Mouse (Mus musculus) neural tube, embryonic 14.5 days (tissue): ENCODE measurements around the gene Ddx49. TPM values are rescaled to one million over a fixed set of nuclear protein-coding genes. Genes with fewer than 3 reads are reported as not detected.

Experiments
- ATAC-seq: fragments of 200-750 bp; cut with Nextera tagmentation; 2 replicates; pipeline ENCODE4 v1.8.0; 2017; ENCODE audit warnings: low read depth, mild to moderate bottlenecking, moderate TSS enrichment, moderate library complexity
- H3K27ac ChIP-seq: fragments of 300-500 bp; sonication (generic); 2 replicates; pipeline ENCODE4 v1.5.1; 2014; ENCODE audit warnings: low read depth, mild to moderate bottlenecking, control low read depth, low read length, moderate library complexity, mixed read lengths
- H3K27me3 ChIP-seq: fragments of 300-500 bp; sonication (generic); 2 replicates; pipeline ENCODE4 v1.6.1; 2014; ENCODE audit warnings: low read length; ENCODE audit not compliant: control insufficient read depth, insufficient read depth
- H3K36me3 ChIP-seq: fragments of 300-500 bp; sonication (generic); 2 replicates; pipeline ENCODE4 v1.6.1; 2014; ENCODE audit warnings: low read length, mixed read lengths; ENCODE audit not compliant: control insufficient read depth, insufficient read depth
- H3K4me1 ChIP-seq: fragments of 300-500 bp; sonication (generic); 2 replicates; pipeline ENCODE4 v1.6.1; 2014; ENCODE audit warnings: low read length; ENCODE audit not compliant: control insufficient read depth, insufficient read depth
- H3K4me2 ChIP-seq: fragments of 300-500 bp; sonication (generic); 2 replicates; pipeline ENCODE4 v1.6.1; 2014; ENCODE audit warnings: mild to moderate bottlenecking, low read depth, low read length, control low read depth
- H3K4me3 ChIP-seq: fragments of 300-500 bp; sonication (generic); 2 replicates; pipeline ENCODE4 v1.5.1; 2014; ENCODE audit warnings: low read depth, low read length, control low read depth, mixed read lengths
- H3K9ac ChIP-seq: fragments of 300-500 bp; sonication (generic); replicated peaks from 2 replicates; pipeline ENCODE4 v1.6.1; 2014; ENCODE audit warnings: low read depth, mild to moderate bottlenecking, control low read depth, low read length, mixed read lengths
- H3K9me3 ChIP-seq: fragments of 300-500 bp; sonication (generic); 2 replicates; pipeline ENCODE4 v1.6.1; 2016; ENCODE audit warnings: low read length; ENCODE audit not compliant: control insufficient read depth
- WGBS: fragments of 180-500 bp; shearing (Covaris S2); extraction: QIAGEN DNeasy Blood & Tissue Kit; methylation state at CpG from one replicate; pipeline ENCODE4 v1.1.7; 2014; 5-methylcytosine and 5-hydroxymethylcytosine counted together
- polyA plus RNA-seq: library from polyadenylated mRNA; unstranded; fragments of >200 nt; fragmentation: Nextera tagmentation; extraction: Ambion mirVana; gene quantifications from 2 replicates; pipeline ENCODE4 v1.2.1, GENCODE M21; 2014

The Ddx49 gene
- polyA plus RNA-seq, 1 experiment from 2014 or later: 45.9 TPM

GRCm38 (mm10) chr8:70259043-70259442 lies 43.2 kb downstream of the Ddx49 start:
- Histone ChIP-seq H3K4me2 (no peak overlapping the region), H3K4me3 (no peak overlapping the region), H3K9ac (no peak overlapping the region), H3K27me3 (no peaks in the 10 kb centered on the region), H3K4me1 (no peaks in the 10 kb centered on the region), H3K9me3 (no peaks in the 10 kb centered on the region), H3K27ac (no peak overlapping the region), H3K36me3 (peaks cover 74% of the 10 kb centered on the region)
- no peak for ATAC-seq
- WGBS: 85% methylated on average over 2 of the region's 2 CpGs

GRCm38 (mm10) chr8:70258600-70258999 lies 43.7 kb downstream of the Ddx49 start:
- peaks cover 76% of the 10 kb centered on the region for H3K36me3 ChIP-seq
- no peak overlapping the region for H3K27ac ChIP-seq
- H3K27me3 ChIP-seq: no peaks in the 10 kb centered on the region
- H3K4me2 ChIP-seq: no peak overlapping the region
- no peaks in the 10 kb centered on the region for H3K4me1 ChIP-seq
- no peak overlapping the region for H3K9ac ChIP-seq
- no peak overlapping the region for H3K4me3 ChIP-seq
- ATAC-seq: no peak
- H3K9me3 ChIP-seq: no peaks in the 10 kb centered on the region
- 92% methylated on average over 5 of the region's 5 CpGs for WGBS

GRCm38 (mm10) chr8:70257456-70257855 lies 44.8 kb downstream of the Ddx49 start:
- WGBS: 90% methylated on average over 3 of the region's 3 CpGs
- H3K27ac ChIP-seq: no peak overlapping the region
- H3K4me3 ChIP-seq: no peak overlapping the region
- no peak overlapping the region for H3K9ac ChIP-seq
- peaks cover 76% of the 10 kb centered on the region for H3K36me3 ChIP-seq
- H3K4me2 ChIP-seq: no peak overlapping the region
- H3K4me1 ChIP-seq: no peaks in the 10 kb centered on the region
- no peaks in the 10 kb centered on the region for H3K27me3 ChIP-seq
- no peak for ATAC-seq
- H3K9me3 ChIP-seq: no peaks in the 10 kb centered on the region

GRCm38 (mm10) chr8:70254628-70255027 lies 47.7 kb downstream of the Ddx49 start:
- ATAC-seq: no peak
- no peaks in the 10 kb centered on the region for H3K9me3 ChIP-seq
- 87% methylated on average over 1 of the region's 1 CpGs for WGBS

GRCm38 (mm10) chr8:70247841-70248240 lies 54.4 kb downstream of the Ddx49 start:
- H3K9me3 ChIP-seq: no peaks in the 10 kb centered on the region
- ATAC-seq: no peak
- no peaks in the 10 kb centered on the region for H3K27me3 ChIP-seq
- peaks cover 9% of the 10 kb centered on the region; the same call in 1 of the 2 replicates for H3K4me1 ChIP-seq
- no peak overlapping the region for H3K4me2 ChIP-seq
- no peak overlapping the region for H3K4me3 ChIP-seq
- H3K27ac ChIP-seq: no peak overlapping the region
- H3K9ac ChIP-seq: no peak overlapping the region
- H3K36me3 ChIP-seq: peaks cover 74% of the 10 kb centered on the region
- 97% methylated on average over 3 of the region's 3 CpGs for WGBS

More at GRCm38 (mm10) chr8:70254628-70255027, 47.7 kb downstream of the Ddx49 start:
- H3K4me1 ChIP-seq: no peaks in the 10 kb centered on the region
- H3K4me2 ChIP-seq: no peak overlapping the region
- H3K36me3 ChIP-seq: peaks cover 78% of the 10 kb centered on the region
- H3K27ac ChIP-seq: no peak overlapping the region
- H3K27me3 ChIP-seq: no peaks in the 10 kb centered on the region
- no peak overlapping the region for H3K9ac ChIP-seq
- no peak overlapping the region for H3K4me3 ChIP-seq

GRCm38 (mm10) chr8:70246622-70247021 lies 55.7 kb downstream of the Ddx49 start:
- 92% methylated on average over 6 of the region's 6 CpGs for WGBS
- no peak overlapping the region for H3K4me3 ChIP-seq
- peaks cover 74% of the 10 kb centered on the region for H3K36me3 ChIP-seq
- no peaks in the 10 kb centered on the region for H3K9me3 ChIP-seq
- no peak overlapping the region for H3K9ac ChIP-seq
- no peak overlapping the region for H3K4me2 ChIP-seq
- H3K4me1 ChIP-seq: peaks cover 9% of the 10 kb centered on the region; the same call in 1 of the 2 replicates
- no peak overlapping the region for H3K27ac ChIP-seq
- no peaks in the 10 kb centered on the region for H3K27me3 ChIP-seq
- no peak for ATAC-seq

Other genes starting within 250 kb of the Ddx49 start
- 1.3 and 2.1 TPM in 2 replicates for gene Tm6sf2, start 229.6 kb downstream of the Ddx49 start, polyA plus RNA-seq
- 0.73 and 0.84 TPM in 2 replicates for gene Hapln4, start 219.0 kb downstream of the Ddx49 start, polyA plus RNA-seq
- 154 and 176 TPM in 2 replicates for gene Ncan, start 181.6 kb downstream of the Ddx49 start, polyA plus RNA-seq
- 22.9 and 35.3 TPM in 2 replicates for gene Nr2c2ap, start 171.2 kb downstream of the Ddx49 start, polyA plus RNA-seq
- gene Rfxank, start 163.3 kb downstream of the Ddx49 start, polyA plus RNA-seq: 9.4 and 12.2 TPM in 2 replicates
- 63.7 and 72.3 TPM in 2 replicates for gene Borcs8, start 163.0 kb downstream of the Ddx49 start, polyA plus RNA-seq
- 0.27 and 0.72 TPM in 2 replicates for gene Mef2b, start 162.8 kb downstream of the Ddx49 start, polyA plus RNA-seq
- 28.3 and 34.8 TPM in 2 replicates for gene Tmem161a, start 130.1 kb downstream of the Ddx49 start, polyA plus RNA-seq
- gene Slc25a42, start 90.2 kb downstream of the Ddx49 start, polyA plus RNA-seq: 7.6 and 10.0 TPM in 2 replicates
- gene Sugp2, start 68.3 kb downstream of the Ddx49 start, polyA plus RNA-seq: 77.1 and 78.6 TPM in 2 replicates
- 95.5 and 106 TPM in 2 replicates for gene Armc6, start 68.0 kb downstream of the Ddx49 start, polyA plus RNA-seq
- gene Homer3, start 19.7 kb downstream of the Ddx49 start, polyA plus RNA-seq: 16.8 and 25.5 TPM in 2 replicates
- gene Cope, start within 50 bp of the Ddx49 start, polyA plus RNA-seq: 285 and 327 TPM in 2 replicates
- gene Cers1, start 13.3 kb upstream of the Ddx49 start, polyA plus RNA-seq: 33.4 and 42.9 TPM in 2 replicates
- gene Gdf1, start 27.3 kb upstream of the Ddx49 start, polyA plus RNA-seq: 2.1 and 7.5 TPM in 2 replicates
- gene Upf1, start 50.8 kb upstream of the Ddx49 start, polyA plus RNA-seq: 14.4 and 15.0 TPM in 2 replicates
- 0.20 and 0.41 TPM in 2 replicates for gene Comp, start 71.1 kb upstream of the Ddx49 start, polyA plus RNA-seq
- gene Crtc1, start 137.1 kb upstream of the Ddx49 start, polyA plus RNA-seq: 48.2 and 55.9 TPM in 2 replicates
- gene Klhl26, start 174.5 kb upstream of the Ddx49 start, polyA plus RNA-seq: 29.4 and 30.1 TPM in 2 replicates
- gene Tmem59l, start 184.9 kb upstream of the Ddx49 start, polyA plus RNA-seq: 144 and 200 TPM in 2 replicates
- gene Crlf1, start 190.7 kb upstream of the Ddx49 start, polyA plus RNA-seq: 5.3 and 10.0 TPM in 2 replicates
- 152 and 172 TPM in 2 replicates for gene Rex1bd, start 204.3 kb upstream of the Ddx49 start, polyA plus RNA-seq
- 734 and 750 TPM in 2 replicates for gene Uba52, start 208.3 kb upstream of the Ddx49 start, polyA plus RNA-seq
- gene Fkbp8, start 225.2 kb upstream of the Ddx49 start, polyA plus RNA-seq: 303 and 336 TPM in 2 replicates
- gene Kxd1, start 225.5 kb upstream of the Ddx49 start, polyA plus RNA-seq: 50.2 and 51.9 TPM in 2 replicates
- 16.7 and 17.8 TPM in 2 replicates for gene Ell, start 237.0 kb upstream of the Ddx49 start, polyA plus RNA-seq